Mouse (Mus musculus) stomach, postnatal 0 days (tissue): ENCODE data around the gene Grap2. TPM values are rescaled to one million over a fixed set of nuclear protein-coding genes. Genes with fewer than 3 reads are reported as not detected.

Experiments
- ATAC-seq: fragments of 200-750 bp; cut with Nextera tagmentation; 2 replicates; pipeline ENCODE4 v1.8.0; 2017; ENCODE audit not compliant: low FRiP score, low TSS enrichment
- DNase-seq: peaks from one replicate; pipeline ENCODE4 v3.0.0-alpha.2; 2016; ENCODE audit warnings: low spot score
- H3K27ac ChIP-seq: fragments of 300-500 bp; sonication (generic); replicated peaks from 2 replicates; pipeline ENCODE4 v1.5.1; 2014; ENCODE audit warnings: mild to moderate bottlenecking, control low read depth
- H3K27me3 ChIP-seq: fragments of 300-500 bp; sonication (generic); 2 replicates; pipeline ENCODE4 v1.6.1; 2014; ENCODE audit warnings: low read length; ENCODE audit not compliant: control insufficient read depth, insufficient read depth
- H3K36me3 ChIP-seq: fragments of 300-500 bp; sonication (generic); 2 replicates; pipeline ENCODE4 v1.6.1; 2014; ENCODE audit warnings: low read length, mixed read lengths; ENCODE audit not compliant: control insufficient read depth, insufficient read depth
- H3K4me1 ChIP-seq: fragments of 300-500 bp; sonication (generic); replicated peaks from 2 replicates; pipeline ENCODE4 v1.6.1; 2014; ENCODE audit warnings: antibody characterized with exemption; ENCODE audit not compliant: control insufficient read depth, insufficient read depth
- H3K4me2 ChIP-seq: fragments of 300-500 bp; sonication (generic); replicated peaks from 2 replicates; pipeline ENCODE4 v1.6.1; 2014; ENCODE audit warnings: low read depth, mild to moderate bottlenecking, control low read depth, moderate library complexity
- H3K4me3 ChIP-seq: fragments of 300-500 bp; sonication (generic); 2 replicates; pipeline ENCODE4 v1.5.1; 2014; ENCODE audit warnings: low read depth, low read length, control low read depth
- H3K9ac ChIP-seq: fragments of 300-500 bp; sonication (generic); 2 replicates; pipeline ENCODE4 v1.6.1; 2014; ENCODE audit warnings: mild to moderate bottlenecking, low read length, control low read depth, mixed read lengths
- H3K9me3 ChIP-seq: fragments of 300-500 bp; sonication (generic); 2 replicates; pipeline ENCODE4 v1.6.1; 2016; ENCODE audit warnings: low read length; ENCODE audit not compliant: control insufficient read depth
- CTCF ChIP-seq: IDR thresholded peaks from 2 replicates; pipeline ENCODE4 v1.5.1; 2016; ENCODE audit warnings: antibody characterized with exemption, low read depth, mild to moderate bottlenecking, moderate library complexity
- EP300 ChIP-seq: optimal IDR thresholded peaks from 2 replicates; pipeline ENCODE3; 2016; ENCODE audit warnings: antibody characterized with exemption
- WGBS: fragments of 180-500 bp; shearing (Covaris S2); extraction: QIAGEN DNeasy Blood & Tissue Kit; methylation state at CpG from one replicate; pipeline ENCODE4 v1.1.7; 2014; 5-methylcytosine and 5-hydroxymethylcytosine counted together
- polyA plus RNA-seq: library from polyadenylated mRNA; unstranded; fragments of >200 nt; fragmentation: Nextera tagmentation; extraction: Ambion mirVana; gene quantifications from 2 replicates; pipeline ENCODE4 v1.2.1, GENCODE M21; 2015

Gene Grap2
- polyA plus RNA-seq, 1 experiment from 2014 or later: 0.15 TPM

DNA sequence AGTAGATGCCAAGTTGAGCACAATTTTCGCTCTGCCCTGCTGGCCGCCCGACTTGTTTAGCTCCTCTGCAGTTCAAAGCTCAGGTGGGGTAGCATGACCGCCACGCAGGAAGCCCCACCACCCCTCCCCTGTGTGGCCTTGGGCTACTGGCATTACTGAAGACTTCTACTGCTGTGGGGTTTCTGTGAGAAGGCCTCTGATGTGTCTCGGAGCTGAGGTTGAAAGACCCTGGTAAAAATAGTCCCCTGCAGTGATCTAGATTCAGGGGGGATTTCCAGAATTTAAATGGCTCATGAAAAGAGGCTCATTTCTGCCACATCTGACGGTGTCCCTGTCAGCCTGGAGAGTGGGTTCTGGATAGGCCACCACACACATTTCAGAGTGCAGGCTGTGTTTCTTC, 30.1 kb downstream of the Grap2 start:
- Histone ChIP-seq H3K36me3 (no peaks in the 10 kb centered on the region), H3K4me1 (0 out of 2 replicates have a peak, but pooled peaks cover 2% of the 10 kb centered on the region), H3K4me3 (no peak overlapping the region), H3K9ac (no peak overlapping the region), H3K27me3 (no peaks in the 10 kb centered on the region; the same call in 1 of the 2 replicates), H3K27ac (no peak overlapping the region), H3K9me3 (no peaks in the 10 kb centered on the region), H3K4me2 (no peak overlapping the region)
- ATAC-seq: no peak
- TF ChIP-seq CTCF: no peak
- TF ChIP-seq EP300: no peak
- no peak for DNase-seq
- 68% methylated on average over 7 of the region's 7 CpGs for WGBS

DNA sequence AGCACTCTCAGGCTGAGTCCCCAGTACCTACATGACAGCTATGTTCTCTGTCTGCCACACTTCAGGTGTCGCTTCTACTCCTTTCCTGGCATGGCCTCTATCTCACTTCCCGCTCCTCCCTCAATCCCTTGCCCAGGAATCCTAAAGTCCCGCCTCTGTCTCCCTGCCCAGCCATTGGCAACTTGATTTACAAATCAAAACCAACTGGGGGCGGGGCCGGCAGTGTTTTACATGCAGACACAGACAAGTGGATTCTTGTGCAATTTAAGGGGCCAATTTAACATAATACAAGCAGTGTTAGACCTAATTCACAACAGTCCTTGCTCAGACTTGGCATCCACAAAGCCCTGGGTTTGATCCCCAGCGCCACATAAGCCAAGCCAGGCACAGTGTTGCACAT, 31.6 kb downstream of the Grap2 start:
- Histone ChIP-seq H3K36me3 (no peaks in the 10 kb centered on the region), H3K9me3 (no peaks in the 10 kb centered on the region), H3K4me3 (no peak overlapping the region), H3K27ac (no peak overlapping the region), H3K9ac (no peak overlapping the region), H3K4me1 (0 out of 2 replicates have a peak, but pooled peaks cover 2% of the 10 kb centered on the region), H3K4me2 (no peak overlapping the region), H3K27me3 (no peaks in the 10 kb centered on the region)
- DNase-seq: no peak
- TF ChIP-seq EP300 (no peak), CTCF (no peak)
- WGBS: 82% methylated on average over 6 of the region's 6 CpGs
- ATAC-seq: no peak

DNA sequence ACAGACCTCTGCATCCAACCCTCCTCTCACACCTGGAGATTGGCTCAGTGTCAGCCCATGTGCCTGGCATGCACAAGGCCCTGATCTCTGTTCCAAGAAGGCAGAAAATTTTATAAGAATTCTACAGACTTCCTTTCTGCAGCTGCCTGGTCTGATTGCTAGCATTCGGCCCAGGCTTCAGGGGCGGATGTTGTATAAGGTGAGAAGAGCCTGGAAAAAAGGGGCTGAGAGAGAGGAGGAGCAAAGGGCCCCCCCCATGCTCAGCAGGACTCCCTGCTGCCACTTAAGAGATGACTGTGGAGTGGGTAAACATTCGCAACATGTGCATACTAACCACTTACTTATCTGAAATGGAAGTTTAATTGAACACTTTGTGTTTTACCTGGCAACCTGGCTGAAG, 35.6 kb downstream of the Grap2 start:
- H3K27me3 ChIP-seq: no peaks in the 10 kb centered on the region
- TF ChIP-seq EP300 (no peak), CTCF (no peak)
- H3K36me3 ChIP-seq: no peaks in the 10 kb centered on the region
- H3K27ac ChIP-seq: no peak overlapping the region
- H3K4me3 ChIP-seq: no peak overlapping the region
- ATAC-seq (no peak), DNase-seq (no peak)
- H3K9me3 ChIP-seq: no peaks in the 10 kb centered on the region
- no peaks in the 10 kb centered on the region for H3K4me1 ChIP-seq
- no peak overlapping the region for H3K9ac ChIP-seq
- 70% methylated on average over 3 of the region's 3 CpGs for WGBS
- no peak overlapping the region for H3K4me2 ChIP-seq

GRCm38 (mm10) chr15:80610335-80610734, 37.9 kb downstream of the Grap2 start:
- WGBS: 70% methylated on average over 2 of the region's 2 CpGs
- H3K27ac ChIP-seq: no peak overlapping the region
- no peaks in the 10 kb centered on the region for H3K9me3 ChIP-seq
- no peaks in the 10 kb centered on the region for H3K4me1 ChIP-seq
- no peak overlapping the region for H3K4me3 ChIP-seq
- no peaks in the 10 kb centered on the region for H3K27me3 ChIP-seq
- DNase-seq (no peak), ATAC-seq (no peak)
- no peak overlapping the region for H3K9ac ChIP-seq
- no peak for TF ChIP-seq CTCF
- no peak for TF ChIP-seq EP300
- no peaks in the 10 kb centered on the region for H3K36me3 ChIP-seq
- no peak overlapping the region for H3K4me2 ChIP-seq

DNA sequence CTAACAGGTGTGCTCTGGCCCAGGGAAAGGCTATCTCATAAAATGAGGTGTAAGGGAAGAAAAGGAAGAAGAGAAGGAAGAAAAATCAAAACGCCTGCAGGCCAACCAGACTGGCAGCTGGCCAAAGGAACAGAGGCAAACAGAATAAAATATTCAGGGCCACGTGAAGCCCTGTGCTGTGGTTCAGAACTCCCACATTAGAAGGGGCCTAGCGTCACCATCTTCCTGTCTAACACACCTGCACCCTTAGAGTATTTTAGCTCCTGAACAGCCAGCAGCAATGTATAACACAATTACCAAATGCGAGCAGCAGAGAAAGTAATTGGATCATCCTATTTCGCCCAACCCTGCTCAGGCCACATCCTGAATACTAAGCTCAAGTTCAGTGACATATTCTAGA, 39.1 kb downstream of the Grap2 start:
- H3K4me3 ChIP-seq: no peak overlapping the region
- H3K4me2 ChIP-seq: no peak overlapping the region
- TF ChIP-seq CTCF (no peak), EP300 (no peak)
- ATAC-seq: no peak
- no peaks in the 10 kb centered on the region for H3K36me3 ChIP-seq
- H3K9me3 ChIP-seq: no peaks in the 10 kb centered on the region
- no peak overlapping the region for H3K9ac ChIP-seq
- DNase-seq: no peak
- 67% methylated on average over 5 of the region's 5 CpGs for WGBS
- no peak overlapping the region for H3K27ac ChIP-seq
- H3K4me1 ChIP-seq: no peaks in the 10 kb centered on the region
- no peaks in the 10 kb centered on the region for H3K27me3 ChIP-seq

GRCm38 (mm10) chr15:80613904-80614303, 41.5 kb downstream of the Grap2 start:
- Histone ChIP-seq H3K9ac (no peak overlapping the region), H3K4me1 (no peaks in the 10 kb centered on the region), H3K36me3 (no peaks in the 10 kb centered on the region), H3K27me3 (no peaks in the 10 kb centered on the region), H3K9me3 (no peaks in the 10 kb centered on the region), H3K4me3 (no peak overlapping the region), H3K4me2 (no peak overlapping the region), H3K27ac (no peak overlapping the region)
- no peak for TF ChIP-seq CTCF
- TF ChIP-seq EP300: no peak
- WGBS: 59% methylated on average over 5 of the region's 5 CpGs
- ATAC-seq (no peak), DNase-seq (no peak)
